In genomic region chr17:43267046-43267749, GRCm38 (mm10) we compare ENCODE assay signal across 12 mouse cellular contexts. TPM values are rescaled to one million over a fixed set of nuclear protein-coding genes. Genes with fewer than 3 reads are reported as not detected.
DNase-seq lines count a peak whose midpoint lies in the region; ATAC-seq and TF ChIP-seq lines count a peak whose summit lies in the region.
"Had no signal": no experiment of that assay in that cellular context is flagged by ENCODE, and none has a peak within 500 bp of the region (broad histone marks: within the 10 kb centered on the region; RNA-seq: fewer than 3 reads in every experiment).

No protein-coding gene starts in this region.

- no peak for TF ChIP-seq EP300 in liver, postnatal 0 days (IDR thresholded peaks at IDR 0.05; ENCODE audit: low read depth)

- peak; percentile 13 for DNase-seq in kidney, adult 2 months
- DNase-seq in 416B (ENCODE audit: low read depth) = peak; percentile 80
- DNase-seq in ES-E14 (ENCODE audit: low read depth, low spot score) = peak; percentile 22
- peak; percentile 33 for DNase-seq in liver, postnatal 0 days
- no peak for DNase-seq in cerebellum, postnatal 4 days (ENCODE audit: low spot score in 2 of 2)
- no peak for DNase-seq in cerebellum, adult 9-11 months

- TF ChIP-seq CTCF in kidney, adult 2 months (conservative IDR thresholded peaks at IDR 0.05; ENCODE audit: insufficient read depth, insufficient read length, low read depth, low read length) = no peak
- peak; percentile 46 for TF ChIP-seq CTCF in liver, postnatal 0 days (IDR thresholded peaks at IDR 0.05; ENCODE audit: low read depth)

- 85% methylated on average over 9 of the region's 9 CpGs for WGBS in kidney, adult 2 months
- 88% methylated on average over 9 of the region's 9 CpGs for WGBS in kidney, embryonic 15.5 days
- 65% methylated on average over 9 of the region's 9 CpGs for WGBS in liver, postnatal 0 days (ENCODE audit: insufficient replicate concordance)

- H3K9me3 ChIP-seq in kidney, embryonic 15.5 days (replicated peaks) = peaks cover 3% of the 10 kb centered on the region; the same call in 1 of the 2 replicates
- no peaks in the 10 kb centered on the region for H3K9me3 ChIP-seq in ES-E14 (ENCODE audit: control insufficient read depth, insufficient read depth, low read depth, low read length)
- 0 out of 2 replicates have a peak, but pooled peaks cover 6% of the 10 kb centered on the region for H3K9me3 ChIP-seq in liver, postnatal 0 days (ENCODE audit: low read length)

- in situ Hi-C loops in ES-E14 (cut with MboI; ENCODE audit: low sequenced_read_pairs in 2 of 2, unreplicated experiment in 2 of 2) = loop anchor here (5.0 to 25.0 kb wide), 4 partner anchors 188 to 345 kb away; no protein-coding TSS in a partner anchor

- no peak overlapping the region for H3K9ac ChIP-seq in kidney, embryonic 15.5 days
- H3K9ac ChIP-seq in ES-E14 (ENCODE audit: insufficient read depth, low read depth, low read length, poor library complexity, severe bottlenecking) = no peak overlapping the region
- H3K9ac ChIP-seq in liver, postnatal 0 days (replicated peaks) = no peak overlapping the region
- H3K9ac ChIP-seq: limb, embryonic 13.5 days; midbrain, embryonic 13.5 days had no signal

- no peak overlapping the region for H3K4me3 ChIP-seq in kidney, adult 2 months (ENCODE audit: insufficient read depth, low read depth, low read length)
- H3K4me3 ChIP-seq in kidney, embryonic 15.5 days (replicated peaks) = no peak overlapping the region
- H3K4me3 ChIP-seq in ES-E14 (ENCODE audit: insufficient read depth in 1 of 2, low read depth in 1 of 2, low read length in 2 of 2, poor library complexity in 1 of 2, severe bottlenecking in 1 of 2) = no peak overlapping the region
- no peak overlapping the region for H3K4me3 ChIP-seq in liver, postnatal 0 days (ENCODE audit: low read depth, low read length)
- H3K4me3 ChIP-seq: limb, embryonic 13.5 days; midbrain, embryonic 13.5 days had no signal

- no peaks in the 10 kb centered on the region for H3K4me1 ChIP-seq in kidney, adult 2 months (ENCODE audit: control insufficient read depth, insufficient read depth, low read length)
- H3K4me1 ChIP-seq in kidney, embryonic 15.5 days = peaks cover 25% of the 10 kb centered on the region
- no peaks in the 10 kb centered on the region; a peak in 1 of 4 replicates for H3K4me1 ChIP-seq in ES-E14 (ENCODE audit: control insufficient read depth in 2 of 2, insufficient read depth in 2 of 2, low read length in 2 of 2, poor library complexity in 1 of 2)
- H3K4me1 ChIP-seq in liver, postnatal 0 days (ENCODE audit: insufficient read depth) = no peaks in the 10 kb centered on the region; the same call in 1 of the 2 replicates

- ATAC-seq in kidney, embryonic 15.5 days (replicated peaks; ENCODE audit: low FRiP score) = no peak
- ATAC-seq in liver, postnatal 0 days = no peak
- ATAC-seq in erythroid progenitor cell, adult 5-6 weeks (replicated peaks; ENCODE audit: low FRiP score, poor library complexity, severe bottlenecking) = no peak
- ATAC-seq: midbrain, embryonic 13.5 days had no signal

- no peak overlapping the region for H3K4me2 ChIP-seq in kidney, embryonic 15.5 days
- H3K4me2 ChIP-seq in liver, postnatal 0 days (ENCODE audit: low read depth, low read length) = no peak overlapping the region
- H3K4me2 ChIP-seq: limb, embryonic 13.5 days; midbrain, embryonic 13.5 days had no signal

- no peak overlapping the region for H3K27ac ChIP-seq in kidney, adult 2 months (ENCODE audit: insufficient read depth, low read depth, low read length)
- H3K27ac ChIP-seq in kidney, embryonic 15.5 days = no peak overlapping the region
- no peak overlapping the region for H3K27ac ChIP-seq in ES-E14 (ENCODE audit: insufficient read depth, low read depth, low read length, poor library complexity, severe bottlenecking)
- H3K27ac ChIP-seq in liver, postnatal 0 days (ENCODE audit: low read depth) = no peak overlapping the region
- H3K27ac ChIP-seq: limb, embryonic 13.5 days; midbrain, embryonic 13.5 days had no signal

- no peak for TF ChIP-seq POLR2A in kidney, adult 2 months (IDR thresholded peaks at IDR 0.05; ENCODE audit: low read depth, low read length)

- H3K36me3 ChIP-seq in kidney, adult 2 months (ENCODE audit: control insufficient read depth, insufficient read depth, low read length) = no peaks in the 10 kb centered on the region
- no peaks in the 10 kb centered on the region for H3K36me3 ChIP-seq in kidney, embryonic 15.5 days
- no peaks in the 10 kb centered on the region for H3K36me3 ChIP-seq in ES-E14 (ENCODE audit: control insufficient read depth, insufficient read depth, low read length, poor library complexity, severe bottlenecking)
- H3K36me3 ChIP-seq in liver, postnatal 0 days (replicated peaks; ENCODE audit: insufficient read depth, low read length) = no peaks in the 10 kb centered on the region
- H3K36me3 ChIP-seq: limb, embryonic 13.5 days; midbrain, embryonic 13.5 days had no signal

- H3K27me3 ChIP-seq in kidney, adult 2 months (replicated peaks; ENCODE audit: control insufficient read depth, insufficient read depth, low read length) = no peaks in the 10 kb centered on the region
- H3K27me3 ChIP-seq in kidney, embryonic 15.5 days = no peaks in the 10 kb centered on the region
- no peaks in the 10 kb centered on the region for H3K27me3 ChIP-seq in liver, postnatal 0 days (ENCODE audit: insufficient read depth, low read length)
- H3K27me3 ChIP-seq: limb, embryonic 13.5 days; midbrain, embryonic 13.5 days had no signal

TF ChIP-seq in ES-E14, 5 proteins besides CTCF, POLR2A, EP300 and RAD21:
- TF ChIP-seq MAFK (IDR thresholded peaks at IDR 0.05; ENCODE audit: insufficient read depth, low read depth, low read length) = 0 out of 2 replicates have a peak, but pooled peaks have one; percentile 8
- no peak for TF ChIP-seq ZNF384 (IDR thresholded peaks at IDR 0.05; ENCODE audit: low read depth, low read length)
TF ChIP-seq in ES-E14: peak in this region for 1.

RNA-seq across cellular contexts. Expression of gene Adgrf1, which starts 2.9 kb away (rescaled TPM):
- 0.92 and 1.8 TPM in 2 replicates for polyA plus RNA-seq in kidney, adult 2 months (2012; rRNA removed)
- 0.16 and 0.42 TPM in 2 replicates for polyA plus RNA-seq in kidney, embryonic 15.5 days (2015; fragmentation: Nextera tagmentation; extraction: Ambion mirVana)
- not detected in 2 replicates for total RNA-seq in ES-E14 (2012; rRNA removed)
- polyA plus RNA-seq in liver, postnatal 0 days (2015; fragmentation: Nextera tagmentation; extraction: Ambion mirVana) = 0.60 and 0.69 TPM in 2 replicates
- not detected in 2 replicates for total RNA-seq in erythroid progenitor cell, adult 5-6 weeks (2015; ENCODE audit: low replicate concordance)
- total RNA-seq in erythroid progenitor cell, adult 5-6 weeks (2017; ENCODE audit: low replicate concordance) = not detected in 2 replicates
- polyA plus RNA-seq: embryonic facial prominence, embryonic 14.5 days; heart, embryonic 16.5 days; midbrain, embryonic 13.5 days had no signal

Comparison
In these comparisons a context has a peak if more than half of its experiments do, and no peak if none do; other contexts are left out.
1. DNase-seq: peak in kidney, adult 2 months (single experiment), 416B (single experiment), ES-E14 (single experiment) and liver, postnatal 0 days (single experiment); none in cerebellum, postnatal 4 days (0 of 2) and cerebellum, adult 9-11 months (single experiment).